Mouse (Mus musculus) heart, adult 8-10 months (tissue): Measurements from ENCODE around the gene Rnf215. TPM values are rescaled to one million over a fixed set of nuclear protein-coding genes. Genes with fewer than 3 reads are reported as not detected.
"Not testable (repeated sequence)": the region's sequence is repeated elsewhere in the genome, so short reads cannot be mapped to it uniquely, and the experiment has no call there.

Experiments used
- DNase-seq: peaks from one replicate; pipeline ENCODE4 v3.0.0; 2022; ENCODE audit warnings: low spot score
- total RNA-seq, 4 experiments: library from RNA; stranded (reverse); gene quantifications; 2 replicates each; pipeline ENCODE4 v1.2.4; 2022

The Rnf215 gene
- total RNA-seq, 4 experiments from 2014 or later: 10.0 to 14.2 (median 11.2) TPM

DNA sequence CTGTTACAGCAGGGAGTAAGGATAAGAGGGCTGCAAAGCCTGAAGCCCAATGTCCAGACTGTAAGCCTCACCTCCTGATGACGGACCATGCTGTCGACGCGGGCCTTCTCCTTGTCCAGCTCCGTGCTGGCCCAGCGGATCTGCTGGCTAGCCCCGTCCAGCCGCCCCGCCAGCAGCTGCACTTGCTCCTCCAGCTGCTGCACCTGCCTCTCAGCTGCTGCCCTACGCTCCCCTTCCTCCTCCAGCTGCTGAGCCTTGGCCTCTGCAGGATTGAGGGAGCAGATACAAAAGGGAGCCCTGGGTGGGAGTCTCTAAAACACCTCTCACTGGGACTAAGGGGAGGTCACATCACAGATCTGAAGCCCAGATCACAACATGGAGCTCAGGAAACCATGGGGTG lies 12.1 kb downstream of the Rnf215 start:
- no peak for DNase-seq

DNA sequence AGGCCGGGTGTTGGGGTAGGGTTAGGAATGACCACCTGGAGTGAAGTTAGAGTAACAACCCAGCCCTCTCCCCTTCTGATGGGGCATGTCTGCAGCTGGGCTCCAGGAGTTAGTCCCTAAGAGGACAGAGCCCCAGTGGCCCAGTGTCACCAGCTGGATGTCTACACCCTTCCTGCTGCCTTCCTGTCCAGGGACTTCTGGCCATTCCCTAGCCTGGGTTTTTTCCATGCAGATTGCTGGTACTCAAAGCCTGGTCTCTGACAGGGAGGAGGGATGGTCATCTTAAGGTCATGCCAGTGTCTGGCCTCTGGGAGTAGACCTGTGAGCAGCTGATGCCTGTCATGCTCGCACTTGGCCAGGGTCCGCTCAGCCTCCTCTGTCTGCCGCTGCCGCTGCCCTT lies 13.1 kb downstream of the Rnf215 start:
- DNase-seq: peak; percentile 40

DNA sequence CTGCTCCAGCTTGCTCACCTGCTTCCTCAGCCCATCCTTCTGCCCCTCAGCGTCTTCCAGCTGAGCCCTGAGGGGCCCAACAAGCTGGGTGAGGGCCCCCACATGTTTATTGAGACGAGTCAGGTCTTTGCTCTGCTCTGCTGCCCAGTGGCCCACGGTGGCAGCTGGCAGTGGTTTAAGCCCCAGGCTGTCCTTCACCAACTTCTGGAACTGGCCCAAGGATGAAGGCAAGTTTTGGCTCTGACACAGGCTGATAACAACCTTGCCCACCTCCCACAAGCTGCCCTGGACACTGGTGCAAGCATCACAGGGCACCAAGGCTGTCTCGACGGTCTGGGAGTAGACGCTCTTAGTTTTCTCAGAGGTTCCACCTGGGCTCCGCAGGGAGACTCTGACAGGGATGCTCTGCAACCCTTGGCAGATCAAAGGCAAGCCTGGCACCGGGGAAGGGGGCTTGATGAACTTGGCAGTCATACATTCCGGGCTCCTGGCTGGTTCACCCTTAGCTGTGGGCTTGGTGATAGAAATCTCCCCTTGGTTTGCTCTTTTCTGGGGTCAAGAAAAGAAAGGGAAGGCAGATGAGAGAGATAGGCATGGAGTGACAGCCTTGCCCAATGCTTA lies 13.6 kb downstream of the Rnf215 start:
- no peak for DNase-seq

DNA sequence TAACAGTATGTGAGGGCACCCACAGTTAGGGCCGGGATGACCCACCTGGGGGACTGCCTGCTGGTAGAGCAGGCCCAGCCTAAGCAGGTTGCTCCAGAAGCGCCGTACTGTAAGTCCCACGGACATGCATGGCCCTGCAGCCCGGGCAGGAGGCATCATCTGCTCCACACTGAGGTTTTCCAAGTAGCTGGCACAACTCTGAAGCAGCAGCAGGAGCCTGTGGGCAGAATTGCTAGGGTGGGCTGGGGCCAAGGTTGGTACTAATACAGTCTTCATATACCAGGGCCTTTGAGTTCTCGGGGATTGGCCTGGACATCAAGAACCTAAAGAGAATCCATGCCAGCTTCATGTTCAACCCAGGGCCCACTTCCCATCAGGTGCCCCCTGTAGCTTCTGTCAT lies 14.9 kb downstream of the Rnf215 start:
- no peak for DNase-seq

DNA sequence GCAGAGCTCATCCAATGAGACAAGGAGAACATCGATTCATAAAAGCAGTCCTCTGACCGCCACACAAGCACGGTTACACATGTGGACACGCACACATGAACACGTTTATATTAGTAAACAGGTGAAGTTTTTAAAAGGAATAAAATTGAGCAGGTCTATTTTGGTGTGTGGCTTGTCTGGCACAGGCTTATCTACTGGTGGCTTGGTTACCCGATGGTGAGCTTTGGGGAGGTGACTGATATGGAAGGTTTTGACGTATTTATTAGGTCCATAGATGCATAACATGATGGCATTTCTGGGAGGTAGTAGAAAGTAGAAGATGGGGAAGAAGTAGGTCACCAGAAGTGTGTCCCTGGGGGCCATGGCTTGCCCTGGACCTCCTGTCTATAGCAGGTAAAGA lies 18.7 kb downstream of the Rnf215 start:
- no peak for DNase-seq

DNA sequence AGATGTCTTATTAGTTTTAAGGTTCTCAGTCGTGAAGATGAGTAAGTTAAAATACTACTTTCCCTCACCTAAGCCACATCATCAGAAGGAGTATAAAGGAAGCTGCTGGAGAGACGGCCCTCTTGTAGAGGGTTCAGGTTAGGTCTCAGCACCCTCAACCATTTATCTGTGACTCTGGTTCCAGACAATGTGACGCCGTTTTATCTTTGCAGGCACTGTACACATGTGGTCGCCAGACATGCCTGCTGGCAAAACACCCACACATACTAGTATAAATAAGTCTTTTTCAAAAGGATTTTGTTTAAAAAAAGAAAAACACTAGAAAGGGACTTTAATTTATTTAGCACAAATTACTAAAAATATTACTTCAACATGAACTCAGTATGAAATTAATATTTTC lies 20.6 kb downstream of the Rnf215 start:
- no peak for DNase-seq

DNA sequence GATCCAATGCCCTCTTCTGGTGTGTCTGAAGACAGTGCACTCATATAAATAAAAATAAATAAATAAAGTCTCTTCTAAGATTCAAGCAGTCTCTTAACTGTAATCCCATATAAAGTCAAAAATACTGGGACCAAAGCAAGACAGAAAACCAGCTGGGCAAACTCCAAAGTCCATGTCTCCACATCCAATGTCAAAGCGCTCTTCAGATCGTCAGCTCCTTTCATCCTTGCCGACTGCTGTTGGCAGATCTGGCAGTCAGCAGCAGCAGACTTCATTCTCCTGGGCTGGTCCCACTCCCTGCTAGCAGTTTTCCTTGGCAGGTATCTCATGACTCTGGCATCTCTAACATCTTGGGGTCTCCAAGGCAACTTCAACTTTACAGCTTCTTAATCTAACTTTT lies 23.7 kb downstream of the Rnf215 start:
- DNase-seq: no peak

DNA sequence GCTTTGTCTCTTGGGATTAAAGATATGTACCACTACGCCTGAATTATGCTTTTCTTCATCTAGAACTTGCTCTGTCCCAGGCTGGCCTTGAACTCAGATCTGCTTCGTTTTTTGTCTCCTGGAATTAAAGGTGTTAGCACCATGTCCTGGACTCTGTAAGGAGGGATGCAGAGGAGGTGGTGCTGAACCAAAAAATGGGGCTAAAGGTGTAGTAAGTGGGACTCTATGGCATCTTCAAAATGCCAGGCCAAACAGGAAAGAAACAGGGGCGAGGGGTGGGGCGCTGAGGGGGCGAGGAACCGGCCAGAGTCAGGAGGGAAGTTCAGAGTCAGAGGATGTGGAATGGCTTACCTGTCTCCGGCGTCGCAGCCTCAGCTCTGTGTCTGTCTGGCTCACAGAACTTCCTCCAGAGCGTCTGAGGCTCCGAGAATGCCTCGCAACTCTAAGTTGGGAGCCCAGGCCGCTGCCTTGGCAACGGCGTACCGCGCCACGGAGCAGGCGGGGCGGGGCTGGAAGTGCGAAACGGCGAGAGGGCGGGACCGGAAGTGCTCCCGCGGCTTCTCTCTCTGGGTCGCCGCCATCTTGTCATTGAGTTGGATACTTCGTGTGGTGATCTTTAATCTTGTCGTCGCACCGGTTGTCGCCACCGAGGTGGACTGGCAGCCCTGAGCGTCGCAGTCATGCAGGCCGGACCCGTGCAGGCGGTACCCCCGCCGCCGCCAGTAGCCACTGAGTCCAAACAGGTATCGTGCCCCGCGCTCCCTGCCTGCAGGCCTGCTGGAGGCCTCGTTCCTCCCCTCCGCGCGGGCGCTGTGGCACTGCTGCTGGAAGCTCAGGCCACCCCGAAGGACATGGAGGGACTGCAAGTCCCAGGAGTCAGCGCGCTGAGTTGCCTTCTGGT lies 25.1 kb downstream of the Rnf215 start, which contains the start of the genes Ccdc157 and Sf3a1:
Gene Ccdc157, minus strand, starts transcription at position 486 of the 901 bp plus-strand sequence.
Gene Sf3a1, plus strand, starts transcription at position 543 of the 901 bp plus-strand sequence.
- peak; percentile 94 for DNase-seq

DNA sequence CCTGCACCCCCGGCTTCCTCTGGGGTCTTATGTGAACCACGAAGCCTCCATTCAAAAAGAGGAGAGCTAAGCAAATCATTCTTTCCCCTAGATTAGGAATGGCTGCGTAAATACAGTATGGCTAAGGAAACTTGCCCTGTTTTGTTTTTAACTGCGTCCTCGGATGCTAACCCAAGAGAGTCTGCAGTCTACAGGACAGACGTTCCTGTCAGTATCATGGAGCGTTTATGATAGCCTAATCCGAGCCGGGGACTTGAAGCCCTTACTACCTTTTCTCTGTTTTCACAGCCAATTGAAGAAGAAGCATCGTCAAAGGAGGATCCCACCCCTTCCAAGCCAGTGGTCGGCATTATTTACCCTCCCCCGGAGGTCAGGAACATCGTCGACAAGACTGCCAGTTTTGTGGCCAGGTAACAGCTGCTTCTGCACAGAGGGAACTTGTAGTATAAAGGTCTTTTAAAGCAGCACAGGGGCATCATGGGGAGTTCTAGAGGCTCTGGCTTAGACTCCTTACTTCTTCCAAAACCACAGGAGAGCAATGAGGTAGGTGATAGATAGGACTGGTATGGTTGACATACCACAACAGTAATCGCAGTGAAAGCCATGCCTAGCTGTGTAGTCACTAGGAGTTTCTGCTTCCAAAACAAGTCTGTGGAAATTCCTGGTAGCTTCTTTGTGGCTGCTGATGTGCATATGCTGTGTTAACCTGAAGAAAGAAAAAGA lies 25.9 kb downstream of the Rnf215 start:
- no peak for DNase-seq

DNA sequence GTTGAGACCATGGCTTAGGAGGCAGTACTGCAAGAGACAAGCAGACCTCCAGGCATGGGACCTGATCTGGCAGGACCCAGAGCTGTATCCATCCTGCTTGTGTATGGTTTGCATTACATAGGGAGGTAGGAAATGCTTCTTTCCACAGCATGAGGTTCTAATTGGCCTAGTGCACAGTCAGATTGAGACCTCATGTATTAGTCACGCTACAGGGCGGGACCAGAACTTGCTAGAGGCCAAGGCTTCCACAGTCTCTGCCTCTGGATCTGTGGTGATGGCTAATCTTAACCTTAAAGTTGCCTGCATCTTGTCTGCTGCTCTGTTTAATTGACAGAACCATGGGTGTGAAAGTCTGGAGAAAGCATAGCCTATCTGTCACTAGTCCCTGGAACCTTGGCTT lies 29.7 kb downstream of the Rnf215 start:
- no peak for DNase-seq

DNA sequence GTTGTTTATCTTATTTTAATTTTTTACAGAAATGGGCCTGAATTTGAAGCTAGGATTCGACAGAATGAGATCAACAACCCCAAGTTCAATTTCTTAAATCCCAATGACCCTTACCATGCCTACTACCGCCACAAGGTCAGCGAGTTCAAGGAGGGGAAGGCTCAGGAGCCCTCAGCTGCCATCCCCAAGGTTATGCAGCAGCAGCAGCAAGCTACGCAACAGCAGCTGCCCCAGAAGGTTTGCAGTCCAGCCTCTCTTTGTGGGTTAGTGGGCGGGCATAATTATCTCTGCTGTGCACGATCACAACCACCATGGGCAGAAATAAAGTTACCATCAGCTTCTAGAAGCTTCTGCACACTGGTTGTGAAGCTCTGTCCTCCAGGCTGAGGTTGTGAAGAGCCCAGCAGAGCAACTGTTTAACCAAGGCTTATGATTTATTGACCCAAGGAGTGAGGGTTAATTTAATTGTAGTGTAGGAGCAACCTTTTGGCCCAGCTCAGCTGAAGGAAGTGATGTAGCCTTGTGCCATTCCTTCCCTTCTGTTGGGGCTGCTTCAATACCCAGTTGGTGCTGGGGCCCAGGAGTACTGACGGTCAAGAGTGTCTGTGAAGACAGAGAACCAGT lies 31.6 kb downstream of the Rnf215 start:
- DNase-seq: no peak

DNA sequence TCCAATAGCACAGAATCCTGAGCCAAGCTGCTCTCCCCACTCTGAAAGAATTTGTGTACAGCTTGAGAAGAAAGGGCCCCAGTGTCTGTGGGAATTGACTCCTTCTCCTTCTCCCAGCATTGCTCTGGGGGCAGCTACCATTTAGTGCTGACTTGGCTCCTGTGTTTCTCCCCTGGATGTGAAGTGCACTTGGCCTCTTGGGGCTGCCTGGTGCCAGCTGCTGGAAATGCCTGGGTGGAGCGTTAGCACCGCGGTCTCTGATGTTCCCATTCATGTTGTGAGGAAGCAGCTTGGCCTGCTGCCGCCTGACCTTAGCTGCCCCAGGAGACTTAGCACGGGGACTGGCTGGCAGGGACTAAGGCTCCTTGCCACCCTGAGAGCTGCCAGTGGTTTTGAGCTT lies 39.6 kb downstream of the Rnf215 start:
- DNase-seq: peak; percentile 76

DNA sequence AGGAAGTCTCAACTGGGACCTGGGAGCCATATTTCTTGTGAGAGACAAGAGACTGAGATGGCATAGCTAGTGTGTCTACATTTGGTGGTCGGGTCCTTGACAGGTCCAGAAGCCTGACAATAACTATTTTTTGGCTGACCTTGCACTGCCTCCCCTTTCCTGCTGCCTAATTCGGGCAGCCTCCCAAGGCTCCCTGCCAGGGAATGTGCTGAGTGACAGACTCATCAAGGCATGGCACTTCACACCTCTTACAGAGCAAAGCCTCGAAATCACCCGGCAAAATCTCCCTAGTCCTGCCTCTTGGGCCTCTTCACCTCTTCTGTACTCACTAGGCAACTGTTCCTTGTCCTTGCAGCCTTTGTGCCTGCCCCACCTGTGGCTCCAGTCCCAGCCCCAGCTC lies 42.7 kb downstream of the Rnf215 start:
- no peak for DNase-seq

DNA sequence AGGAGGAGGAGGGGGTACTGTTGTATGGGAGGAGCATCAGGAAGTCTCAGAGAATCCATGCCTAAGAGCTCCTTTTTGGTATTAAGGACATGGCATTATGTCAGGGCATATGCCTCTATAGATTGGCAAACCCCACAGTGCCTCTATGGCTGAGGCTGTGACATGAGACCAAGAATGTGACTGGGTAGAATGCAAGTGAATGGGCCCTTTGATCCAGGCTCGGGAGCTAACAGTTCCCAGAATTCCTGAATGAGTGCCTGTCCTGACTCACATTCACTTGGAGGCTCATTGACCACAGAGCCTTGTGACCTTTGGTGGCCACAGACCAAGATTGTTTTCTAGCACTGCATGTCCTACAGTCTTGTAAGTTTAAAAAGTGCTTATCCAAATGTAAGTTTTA lies 47.1 kb downstream of the Rnf215 start:
- DNase-seq: no peak

DNA sequence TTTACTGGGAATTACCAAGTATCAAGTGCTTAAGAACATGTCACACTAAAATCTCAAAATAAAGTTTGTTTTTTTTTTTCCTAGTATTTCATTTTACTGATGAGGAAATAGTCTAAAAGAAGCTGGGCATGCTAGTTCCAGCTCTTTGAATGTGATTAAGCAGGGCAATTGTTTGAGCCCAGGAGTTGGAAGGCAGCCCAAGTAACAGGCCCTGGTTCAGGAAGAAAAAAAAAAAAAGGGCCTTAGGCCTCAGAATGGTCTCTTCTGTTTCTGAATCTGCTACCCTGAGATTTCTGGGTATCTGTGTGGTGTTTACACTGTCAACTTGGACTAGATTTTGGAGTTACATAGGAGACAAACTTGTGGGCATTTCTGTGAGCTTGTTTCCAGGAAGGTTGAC lies 48.5 kb downstream of the Rnf215 start:
- DNase-seq: no peak

DNA sequence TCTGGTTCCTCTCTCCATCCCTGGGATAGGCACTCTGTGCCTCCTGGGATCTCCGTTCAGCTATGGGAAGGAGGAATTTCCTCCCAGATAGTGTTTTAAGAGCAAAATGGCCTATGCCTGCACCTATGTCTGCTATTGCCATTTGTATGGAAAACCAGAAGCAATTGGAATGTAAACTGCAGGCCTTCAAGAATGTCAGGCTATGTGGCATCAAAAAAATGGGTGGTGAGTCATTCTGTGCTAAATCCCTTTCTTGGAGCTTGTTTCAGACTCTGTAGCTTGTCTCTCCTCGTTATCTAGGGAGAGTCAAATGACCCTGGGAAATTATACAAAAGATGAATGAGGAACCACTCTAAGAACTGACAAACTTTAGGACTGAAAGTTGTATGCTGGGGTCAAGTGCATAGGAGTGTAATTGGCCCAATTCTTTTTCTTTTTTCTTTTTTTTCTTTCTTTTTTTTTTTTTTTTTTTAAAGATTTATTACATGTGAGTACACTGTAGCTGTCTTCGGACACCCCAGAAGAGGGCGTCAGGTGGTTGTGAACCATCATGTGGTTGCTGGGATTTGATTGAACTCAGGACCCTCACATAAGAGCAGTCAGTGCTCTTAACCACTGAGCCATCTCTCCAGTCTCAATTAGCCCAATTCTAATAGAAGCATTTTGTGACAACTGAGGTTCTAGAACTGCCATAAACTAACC lies 49.4 kb downstream of the Rnf215 start:
- DNase-seq: no peak

DNA sequence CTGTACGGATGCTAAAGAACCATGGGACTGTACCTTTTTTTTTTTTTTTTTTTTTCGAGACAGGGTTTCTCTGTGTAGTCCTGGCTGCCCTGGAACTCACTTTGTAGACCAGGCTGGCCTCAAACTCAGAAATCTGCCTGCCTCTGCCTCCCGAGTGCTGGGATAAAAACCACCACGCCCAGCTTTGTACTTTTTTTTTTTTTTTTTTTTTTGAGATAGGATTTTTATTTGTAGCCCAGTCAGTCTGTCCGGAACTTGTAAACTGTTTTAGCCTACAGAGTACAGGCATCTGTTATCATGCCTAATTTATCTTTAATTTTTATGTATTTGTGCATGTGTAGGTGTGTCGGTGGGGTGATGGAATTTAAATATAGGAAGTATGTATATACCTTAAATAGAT lies 50.5 kb downstream of the Rnf215 start:
- not testable (repeated sequence) for DNase-seq

DNA sequence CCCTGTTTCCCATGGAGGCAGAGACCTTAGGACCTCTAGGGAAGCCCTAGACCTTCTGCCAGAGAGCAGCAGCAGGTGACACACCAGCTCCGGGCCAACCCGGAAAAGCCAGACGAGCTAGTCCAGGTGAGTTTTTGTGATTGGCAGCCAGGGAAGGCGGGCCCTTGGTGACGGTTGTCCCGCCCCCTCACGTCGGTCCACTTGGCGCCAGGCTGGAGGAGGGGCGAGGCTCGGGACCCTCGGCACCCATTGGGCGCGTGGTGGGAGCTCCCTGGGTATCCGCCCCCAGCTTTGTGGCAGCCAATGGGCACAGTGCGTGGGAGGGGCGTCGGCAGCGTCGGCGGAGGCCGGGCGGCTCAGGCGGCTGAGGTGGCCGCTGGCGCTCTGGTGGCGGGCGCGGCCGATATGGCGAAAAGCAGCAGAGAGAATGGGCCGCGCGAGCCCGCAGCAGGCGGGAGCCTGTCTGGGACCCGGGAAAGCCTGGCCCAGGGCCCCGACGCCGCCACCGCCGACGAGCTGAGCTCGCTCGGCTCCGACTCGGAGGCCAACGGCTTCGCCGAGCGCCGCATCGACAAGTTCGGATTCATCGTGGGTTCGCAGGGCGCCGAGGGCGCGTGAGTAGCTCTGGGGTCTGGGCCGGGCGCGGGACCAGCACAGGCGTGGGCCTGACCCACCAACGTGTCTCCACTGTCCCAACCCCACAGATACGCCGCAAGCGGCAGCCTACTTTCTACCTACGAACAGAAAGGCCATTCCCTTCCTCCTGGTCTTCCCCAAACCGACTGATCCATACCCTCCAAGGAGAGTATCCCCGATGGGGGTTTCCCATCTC lies 51.7 kb downstream of the Rnf215 start, which contains the start of gene Tbc1d10a:
Gene Tbc1d10a, plus strand, starts transcription at position 304 of the 832 bp plus-strand sequence.
- DNase-seq: peak; percentile 97

DNA sequence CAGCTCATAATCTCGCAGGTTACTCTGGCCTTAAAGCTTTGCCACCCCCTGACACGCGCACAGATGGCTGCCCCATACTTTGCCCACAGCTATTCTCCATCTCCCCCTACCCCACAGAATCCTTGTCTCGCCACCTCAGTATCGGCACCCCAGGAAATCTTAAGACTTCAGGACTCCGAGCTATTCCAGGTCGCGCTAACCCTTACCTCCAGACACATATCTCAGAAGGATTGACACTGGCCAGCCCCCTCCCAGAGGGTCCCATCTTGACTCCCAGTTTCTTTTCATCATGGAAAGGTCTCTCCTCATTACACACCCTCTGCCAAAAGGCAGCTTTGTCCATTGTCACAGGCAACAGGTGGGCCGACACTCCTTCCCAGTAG lies 52.3 kb downstream of the Rnf215 start:
- no peak for DNase-seq

DNA sequence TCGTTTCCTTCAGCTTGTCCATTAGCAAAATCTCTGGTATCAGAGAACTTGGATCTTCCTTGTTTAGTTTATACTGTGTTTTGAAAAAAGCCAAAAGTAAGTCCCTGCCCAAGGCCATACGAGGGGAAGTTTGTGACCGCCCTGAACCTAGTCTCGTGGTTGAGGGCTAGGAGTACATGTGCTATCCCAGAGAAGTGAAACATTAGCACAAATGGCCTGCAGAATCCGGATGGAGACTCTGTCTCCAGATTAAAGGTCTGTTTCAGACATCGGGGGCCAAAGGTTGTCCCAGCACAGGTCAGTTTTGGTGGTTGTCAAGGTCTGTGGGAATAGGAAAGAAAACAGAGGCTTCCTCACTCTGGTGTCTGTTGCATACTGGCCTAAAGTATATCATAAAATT lies 54.2 kb downstream of the Rnf215 start:
- no peak for DNase-seq
